Mouse (Mus musculus): ENCODE results near the gene Plxnd1.

Gene Plxnd1

GRCm38 (mm10) chr6:115919876-115920275 lies 74.9 kb downstream of the Plxnd1 start:
- no peak for DNase-seq (ENCODE audit: low spot score in 2 of 2)

- no peak for DNase-seq (ENCODE audit: low spot score in 2 of 2)
Observed at GRCm38 (mm10) chr6:115918615-115919014, 76.2 kb downstream of the Plxnd1 start.

GRCm38 (mm10) chr6:115916611-115917010 lies 78.2 kb downstream of the Plxnd1 start:
- DNase-seq (ENCODE audit: low spot score in 2 of 2): no peak

- no peak for DNase-seq (ENCODE audit: low spot score in 2 of 2)
Observed at GRCm38 (mm10) chr6:115915601-115916445, 79.0 kb downstream of the Plxnd1 start.

- no peak for DNase-seq (ENCODE audit: low spot score in 2 of 2)
Observed at GRCm38 (mm10) chr6:115914511-115915202, 80.1 kb downstream of the Plxnd1 start.

- no peak for DNase-seq (ENCODE audit: low spot score in 2 of 2)
Observed at GRCm38 (mm10) chr6:115913482-115913881, 81.3 kb downstream of the Plxnd1 start.

- DNase-seq (ENCODE audit: low spot score in 2 of 2): no peak
Observed at GRCm38 (mm10) chr6:115911763-115912162, 83.0 kb downstream of the Plxnd1 start.

- DNase-seq (ENCODE audit: low spot score in 2 of 2): no peak
Observed at GRCm38 (mm10) chr6:115909940-115910339, 84.9 kb downstream of the Plxnd1 start.

GRCm38 (mm10) chr6:115909052-115909451 lies 85.8 kb downstream of the Plxnd1 start:
- DNase-seq (ENCODE audit: low spot score in 2 of 2): peak in 1 of 2 experiments; percentile 36

- DNase-seq (ENCODE audit: low spot score in 2 of 2): no peak
Observed at GRCm38 (mm10) chr6:115908421-115908982, 86.3 kb downstream of the Plxnd1 start.

GRCm38 (mm10) chr6:115906871-115907270 lies 87.9 kb downstream of the Plxnd1 start:
- DNase-seq (ENCODE audit: low spot score in 2 of 2): no peak

- no peak for DNase-seq (ENCODE audit: low spot score in 2 of 2)
Observed at GRCm38 (mm10) chr6:115906455-115906854, 88.3 kb downstream of the Plxnd1 start.

- DNase-seq (ENCODE audit: low spot score in 2 of 2): no peak
Observed at GRCm38 (mm10) chr6:115905568-115905967, 89.2 kb downstream of the Plxnd1 start.
